Mouse (Mus musculus) intestine, embryonic 14.5 days (tissue): ENCODE measurements at regions not wholly inside any gene's neighbourhood (a gene's known extent, or its start where the extent isn't known, plus 50 kb on each side); places are given as distances from the start of the nearest gene placed in this dataset.

Source experiments
- ATAC-seq: fragments of 200-750 bp; cut with Nextera tagmentation; replicated peaks from 2 replicates; pipeline ENCODE4 v1.8.0; 2017; ENCODE audit warnings: low read depth, moderate number of reproducible peaks, moderate TSS enrichment, moderate library complexity; ENCODE audit not compliant: low FRiP score, low TSS enrichment
- DNase-seq: peaks from one replicate; pipeline ENCODE4 v3.0.0-alpha.2; 2018; ENCODE audit warnings: low spot score
- H3K27ac ChIP-seq: fragments of 300-500 bp; sonication (generic); 2 replicates; pipeline ENCODE4 v1.5.1; 2014; ENCODE audit warnings: low read depth, mild to moderate bottlenecking, control low read depth
- H3K27me3 ChIP-seq: fragments of 300-500 bp; sonication (generic); replicated peaks from 2 replicates; pipeline ENCODE4 v1.6.1; 2014; ENCODE audit warnings: low read length, control low read depth; ENCODE audit not compliant: control insufficient read depth, insufficient read depth
- H3K36me3 ChIP-seq: fragments of 300-500 bp; sonication (generic); 2 replicates; pipeline ENCODE4 v1.6.1; 2014; ENCODE audit warnings: low read length, control low read depth; ENCODE audit not compliant: control insufficient read depth, insufficient read depth
- H3K4me1 ChIP-seq: fragments of 300-500 bp; sonication (generic); replicated peaks from 2 replicates; pipeline ENCODE4 v1.6.1; 2014; ENCODE audit warnings: low read length, control low read depth, mixed read lengths; ENCODE audit not compliant: control insufficient read depth, insufficient read depth
- H3K4me2 ChIP-seq: fragments of 300-500 bp; sonication (generic); 2 replicates; pipeline ENCODE4 v1.6.1; 2014; ENCODE audit warnings: low read length
- H3K4me3 ChIP-seq: fragments of 300-500 bp; sonication (generic); 2 replicates; pipeline ENCODE4 v1.5.1; 2014; ENCODE audit warnings: low read depth, low read length, control low read depth, mixed read lengths
- H3K9ac ChIP-seq: fragments of 300-500 bp; sonication (generic); 2 replicates; pipeline ENCODE4 v1.6.1; 2014; ENCODE audit warnings: mild to moderate bottlenecking, low read length
- H3K9me3 ChIP-seq: fragments of 300-500 bp; sonication (generic); 2 replicates; pipeline ENCODE4 v1.6.1; 2016; ENCODE audit warnings: low read length, control low read depth; ENCODE audit not compliant: control insufficient read depth
- WGBS: fragments of 180-500 bp; shearing (Covaris S2); extraction: QIAGEN DNeasy Blood & Tissue Kit; methylation state at CpG from one replicate; pipeline ENCODE4 v1.1.7; 2014; 5-methylcytosine and 5-hydroxymethylcytosine counted together

DNA sequence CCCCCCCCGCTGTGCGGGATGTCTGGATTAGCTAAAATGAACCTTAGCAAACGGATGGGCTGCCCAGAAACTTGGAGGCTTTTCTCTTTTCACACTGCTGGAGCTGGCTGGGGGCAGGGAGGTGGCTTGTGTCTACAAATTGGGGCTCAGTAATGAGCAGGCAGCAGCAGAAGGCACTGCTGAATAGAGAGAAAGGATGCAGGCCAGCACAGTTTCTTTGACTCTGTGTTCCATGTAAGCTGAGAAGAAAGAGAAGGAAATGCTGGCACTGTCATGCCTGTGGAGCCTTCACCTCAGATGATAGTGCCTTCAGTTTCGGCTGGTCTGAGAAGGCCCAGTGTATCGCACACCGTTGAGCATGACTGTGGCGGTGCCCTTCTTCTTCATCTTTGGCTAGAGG is 305.6 kb upstream of the Adgrl2 start:
- DNase-seq = no peak
- ATAC-seq = no peak
- no peaks in the 10 kb centered on the region for H3K36me3 ChIP-seq
- no peak overlapping the region for H3K4me2 ChIP-seq
- no peak overlapping the region for H3K4me3 ChIP-seq
- H3K9ac ChIP-seq = no peak overlapping the region
- H3K9me3 ChIP-seq = no peaks in the 10 kb centered on the region
- H3K4me1 ChIP-seq = no peaks in the 10 kb centered on the region
- no peaks in the 10 kb centered on the region for H3K27me3 ChIP-seq
- WGBS = 71% methylated on average over 7 of the region's 7 CpGs
- H3K27ac ChIP-seq = no peak overlapping the region

DNA sequence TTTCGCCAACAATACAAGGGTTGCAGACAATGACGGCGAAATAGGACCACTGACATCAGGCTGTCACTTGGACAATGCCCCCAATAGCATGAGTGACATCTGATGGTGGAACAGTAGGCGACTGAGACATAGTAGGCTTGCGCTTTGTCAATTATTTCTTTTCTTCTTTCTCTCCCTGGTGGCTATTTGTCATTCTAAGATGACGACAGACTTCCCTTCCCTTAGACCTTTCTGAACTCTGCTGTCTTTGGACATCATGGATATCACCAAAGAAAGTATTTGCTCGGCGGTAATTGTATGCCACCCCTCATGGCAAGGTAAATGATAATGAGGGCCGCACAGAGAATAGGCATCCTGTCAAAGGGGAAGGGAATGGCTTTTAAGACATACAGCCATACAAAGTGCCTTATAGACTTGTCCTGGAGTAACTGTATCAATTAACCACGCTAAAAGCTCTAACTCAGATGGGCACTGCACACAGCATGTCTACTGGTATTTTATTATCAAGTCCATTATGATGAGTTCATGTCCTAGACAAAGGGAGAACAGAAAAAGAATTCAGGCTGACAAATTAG is 305.0 kb upstream of the Adgrl2 start:
- H3K27ac ChIP-seq = no peak overlapping the region
- H3K9me3 ChIP-seq = no peaks in the 10 kb centered on the region
- no peak for ATAC-seq
- H3K4me1 ChIP-seq = no peaks in the 10 kb centered on the region
- H3K4me2 ChIP-seq = no peak overlapping the region
- H3K27me3 ChIP-seq = no peaks in the 10 kb centered on the region
- WGBS = 85% methylated on average over 10 of the region's 10 CpGs
- no peak overlapping the region for H3K4me3 ChIP-seq
- no peaks in the 10 kb centered on the region for H3K36me3 ChIP-seq
- DNase-seq = no peak
- no peak overlapping the region for H3K9ac ChIP-seq

DNA sequence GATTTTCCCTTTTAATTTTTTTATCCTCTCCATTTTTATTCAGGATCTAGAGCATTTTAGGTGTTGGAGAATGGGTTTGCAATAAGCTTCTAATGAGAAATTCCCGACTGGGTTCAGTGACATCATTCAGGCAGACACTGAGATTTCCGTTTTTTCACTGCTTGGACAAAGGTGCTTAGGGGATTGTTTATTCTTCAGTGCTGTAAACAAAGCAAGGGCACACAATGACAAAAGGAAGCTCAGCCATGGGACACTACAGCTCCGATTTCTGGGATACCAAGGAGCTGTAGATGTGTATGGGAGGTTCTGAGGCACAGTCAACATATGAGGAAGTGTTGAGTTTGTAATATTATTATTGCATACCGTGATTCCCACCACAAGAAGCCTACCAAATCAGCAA is 304.1 kb upstream of the Adgrl2 start:
- no peak overlapping the region for H3K4me2 ChIP-seq
- no peak overlapping the region for H3K4me3 ChIP-seq
- DNase-seq (no peak), ATAC-seq (no peak)
- H3K4me1 ChIP-seq = no peaks in the 10 kb centered on the region
- 54% methylated on average over 4 of the region's 4 CpGs for WGBS
- no peaks in the 10 kb centered on the region for H3K27me3 ChIP-seq
- H3K9ac ChIP-seq = no peak overlapping the region
- H3K36me3 ChIP-seq = no peaks in the 10 kb centered on the region
- H3K9me3 ChIP-seq = no peaks in the 10 kb centered on the region
- H3K27ac ChIP-seq = no peak overlapping the region

DNA sequence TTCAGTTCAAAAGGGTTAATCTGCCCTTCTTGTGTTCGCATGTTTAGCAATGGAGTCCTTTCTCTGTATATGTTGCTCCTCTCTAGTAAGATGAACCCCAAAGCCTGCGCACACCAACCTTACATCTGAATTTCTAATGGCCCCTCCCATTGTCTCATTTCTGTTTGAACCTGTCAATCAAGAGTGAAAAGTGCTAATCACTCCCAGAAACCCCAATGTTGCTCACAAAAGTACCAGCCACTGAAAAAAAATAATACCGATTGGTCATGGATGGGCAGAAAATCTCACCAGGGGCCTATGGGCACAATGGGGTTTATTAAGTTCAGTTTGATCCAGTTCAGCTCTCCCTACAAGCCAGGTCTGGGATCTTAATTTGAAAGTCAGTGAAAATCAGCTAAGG is 302.1 kb upstream of the Adgrl2 start:
- Histone ChIP-seq H3K4me2 (no peak overlapping the region), H3K27me3 (no peaks in the 10 kb centered on the region), H3K9ac (no peak overlapping the region), H3K36me3 (no peaks in the 10 kb centered on the region), H3K4me3 (no peak overlapping the region), H3K27ac (no peak overlapping the region), H3K9me3 (no peaks in the 10 kb centered on the region), H3K4me1 (no peaks in the 10 kb centered on the region)
- 93% methylated on average over 3 of the region's 3 CpGs for WGBS
- no peak for ATAC-seq
- DNase-seq = no peak

DNA sequence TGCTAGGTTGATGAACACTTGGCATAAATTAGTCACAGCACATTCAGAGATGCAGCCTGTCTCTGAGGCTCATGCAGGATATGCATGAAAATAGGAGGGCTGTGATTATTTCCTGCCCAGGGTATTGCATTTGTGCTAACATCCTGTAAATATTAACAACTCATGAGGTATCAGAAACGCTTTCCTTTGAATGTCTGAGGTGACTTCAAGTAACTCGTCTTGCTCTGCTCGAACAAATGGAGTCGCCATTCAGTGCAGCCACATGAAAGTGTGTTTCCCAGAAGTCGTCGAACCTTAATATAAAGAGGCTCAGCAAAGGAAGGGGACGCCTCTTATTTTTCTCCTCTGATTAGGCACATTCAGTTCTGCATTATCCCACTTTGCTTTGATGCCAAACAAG is 301.1 kb upstream of the Adgrl2 start:
- ATAC-seq (no peak), DNase-seq (no peak)
- no peaks in the 10 kb centered on the region for H3K36me3 ChIP-seq
- H3K9ac ChIP-seq = no peak overlapping the region
- no peak overlapping the region for H3K27ac ChIP-seq
- H3K4me3 ChIP-seq = no peak overlapping the region
- 71% methylated on average over 7 of the region's 7 CpGs for WGBS
- no peak overlapping the region for H3K4me2 ChIP-seq
- no peaks in the 10 kb centered on the region for H3K9me3 ChIP-seq
- H3K27me3 ChIP-seq = no peaks in the 10 kb centered on the region
- H3K4me1 ChIP-seq = no peaks in the 10 kb centered on the region

DNA sequence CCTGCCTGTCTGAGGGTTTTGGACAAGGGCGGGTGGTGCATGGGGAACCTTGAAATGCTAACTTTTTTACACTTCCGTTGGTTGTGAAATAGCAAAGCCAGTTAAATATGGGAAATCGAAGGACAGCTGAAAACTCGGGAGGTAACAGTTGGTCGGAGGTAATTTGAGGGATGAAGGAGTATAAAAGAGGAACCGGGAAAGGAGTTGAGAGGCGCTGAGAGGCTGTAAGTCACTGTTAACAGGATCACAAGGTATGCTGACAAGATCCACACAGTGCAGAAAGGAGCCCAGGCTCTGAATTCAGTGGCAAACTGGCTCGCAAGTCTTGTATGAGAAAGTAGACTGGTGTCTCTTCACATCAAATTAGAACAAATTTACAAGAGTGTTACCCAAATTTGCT is 299.9 kb upstream of the Adgrl2 start:
- no peak overlapping the region for H3K27ac ChIP-seq

DNA sequence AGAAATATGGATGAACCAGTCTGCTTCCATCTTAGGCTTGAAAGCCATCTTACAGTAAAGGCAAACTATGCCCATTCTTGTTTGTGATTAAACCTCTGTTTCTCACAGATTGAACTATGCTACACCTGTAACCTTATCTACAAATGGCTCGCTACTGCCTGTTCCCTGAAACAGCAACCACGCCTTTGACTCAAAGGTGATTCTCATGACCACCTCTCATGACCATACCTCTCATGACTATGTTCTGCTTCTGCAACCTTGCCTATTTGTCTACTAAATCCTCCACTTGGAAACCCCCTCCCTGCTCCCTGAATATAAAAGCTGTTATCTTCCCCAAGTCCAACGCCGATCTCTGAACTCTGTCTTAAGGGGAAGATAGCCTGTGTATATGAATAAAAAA is 296.7 kb upstream of the Adgrl2 start:
- ATAC-seq = no peak
- WGBS = 83% methylated on average over 4 of the region's 4 CpGs
- H3K27me3 ChIP-seq = no peaks in the 10 kb centered on the region

More for the DNA sequence above, 299.9 kb upstream of the Adgrl2 start:
- H3K4me2 ChIP-seq = no peak overlapping the region
- H3K9me3 ChIP-seq = no peaks in the 10 kb centered on the region
- no peaks in the 10 kb centered on the region for H3K27me3 ChIP-seq
- H3K9ac ChIP-seq = no peak overlapping the region
- H3K4me1 ChIP-seq = no peaks in the 10 kb centered on the region
- no peak for ATAC-seq
- no peak overlapping the region for H3K4me3 ChIP-seq
- no peak for DNase-seq
- WGBS = 68% methylated on average over 8 of the region's 8 CpGs
- H3K36me3 ChIP-seq = no peaks in the 10 kb centered on the region

DNA sequence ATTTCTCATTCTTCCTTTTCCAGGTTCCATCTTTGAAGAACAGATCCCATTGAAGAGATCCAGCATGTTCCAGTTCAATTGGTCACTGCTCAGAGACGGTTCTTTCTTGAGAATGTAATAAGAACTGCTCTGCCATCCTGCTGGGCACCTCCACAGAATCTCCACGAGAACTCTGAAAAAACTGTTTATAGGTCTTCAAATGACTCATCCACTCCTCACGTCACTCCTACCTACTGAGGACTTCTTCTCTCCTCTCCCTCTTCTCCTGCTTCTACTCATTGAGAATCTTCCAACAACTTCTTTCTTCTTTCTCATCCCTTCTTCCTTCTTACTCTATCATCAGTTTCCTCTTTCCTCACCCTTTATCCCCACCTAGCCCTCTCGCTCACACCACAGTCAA is 294.6 kb upstream of the Adgrl2 start:
- no peaks in the 10 kb centered on the region for H3K36me3 ChIP-seq
- H3K4me3 ChIP-seq = no peak overlapping the region
- H3K9ac ChIP-seq = no peak overlapping the region
- no peaks in the 10 kb centered on the region for H3K9me3 ChIP-seq
- DNase-seq (no peak), ATAC-seq (no peak)
- no peaks in the 10 kb centered on the region for H3K4me1 ChIP-seq
- WGBS = 84% methylated on average over 4 of the region's 4 CpGs
- no peaks in the 10 kb centered on the region for H3K27me3 ChIP-seq
- no peak overlapping the region for H3K27ac ChIP-seq
- H3K4me2 ChIP-seq = no peak overlapping the region

More for the DNA sequence above, 296.7 kb upstream of the Adgrl2 start:
- Histone ChIP-seq H3K4me3 (no peak overlapping the region), H3K27ac (no peak overlapping the region), H3K4me2 (no peak overlapping the region), H3K4me1 (no peaks in the 10 kb centered on the region), H3K9ac (no peak overlapping the region), H3K9me3 (no peaks in the 10 kb centered on the region), H3K36me3 (no peaks in the 10 kb centered on the region)
- no peak for DNase-seq
